Mouse (Mus musculus) spleen, adult 2 months (tissue): ENCODE results near the gene Tent2.

Source experiments
- CTCF ChIP-seq: fragments of 200-500 bp; IDR thresholded peaks from 2 replicates; pipeline ENCODE4 v1.5.1; 2011; ENCODE audit warnings: mild to moderate bottlenecking, inconsistent platforms; ENCODE audit not compliant: insufficient read depth, insufficient read length, insufficient replicate concordance; ENCODE audit errors: extremely low read depth
- POLR2A ChIP-seq: fragments of 200-500 bp; IDR thresholded peaks from 2 replicates; pipeline ENCODE4 v1.6.1; 2011; ENCODE audit warnings: low read depth, low read length, inconsistent platforms

DNA sequence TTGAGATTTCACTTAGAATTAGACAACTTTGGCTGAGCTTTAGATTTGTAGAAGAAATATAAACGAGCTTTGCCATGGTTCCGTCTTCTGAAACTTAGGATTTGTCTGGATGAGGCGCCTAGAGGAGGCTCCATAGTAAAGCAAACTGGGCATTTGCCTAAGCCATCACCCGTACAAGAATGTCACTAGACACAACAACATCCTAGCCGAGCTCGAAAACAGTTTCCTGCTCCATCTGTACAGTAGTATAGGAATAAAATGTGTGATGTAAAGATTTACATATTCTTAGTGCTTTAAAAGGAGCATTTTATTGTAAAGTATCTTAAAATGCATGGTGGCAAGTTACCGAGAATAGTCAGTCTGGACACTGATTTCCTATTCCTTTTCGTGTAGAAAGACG, 69.9 kb downstream of the Tent2 start:
- TF ChIP-seq POLR2A (no peak), CTCF (no peak)
